Mouse (Mus musculus): ENCODE data around the gene Zfp954. TPM values are rescaled to one million over a fixed set of nuclear protein-coding genes. Genes with fewer than 3 reads are reported as not detected.

The Zfp954 gene
- polyA plus RNA-seq, 1 experiment from 2014 or later = 13.8 TPM

Other genes with a start within 250 kb of the Zfp954 start
- gene Aurkc, start 126.2 kb downstream of the Zfp954 start, polyA plus RNA-seq (2015; fragmentation: Nextera tagmentation; extraction: Ambion mirVana) = not detected in 2 replicates
- gene Zfp773, start 15.3 kb upstream of the Zfp954 start, polyA plus RNA-seq (2015; fragmentation: Nextera tagmentation; extraction: Ambion mirVana) = 1.7 and 2.0 TPM in 2 replicates
- gene Zfp418, start 49.8 kb upstream of the Zfp954 start, polyA plus RNA-seq (2015; fragmentation: Nextera tagmentation; extraction: Ambion mirVana) = 2.9 and 3.2 TPM in 2 replicates
- gene Zfp772, start 88.5 kb upstream of the Zfp954 start, polyA plus RNA-seq (2015; fragmentation: Nextera tagmentation; extraction: Ambion mirVana) = 7.3 and 8.0 TPM in 2 replicates
- gene Vmn2r29, start 125.8 kb upstream of the Zfp954 start, polyA plus RNA-seq (2015; fragmentation: Nextera tagmentation; extraction: Ambion mirVana) = 0.40 and 0.58 TPM in 2 replicates
- gene Gm45844, start 156.8 kb upstream of the Zfp954 start, polyA plus RNA-seq (2015; fragmentation: Nextera tagmentation; extraction: Ambion mirVana) = 2.9 TPM in 2 replicates
- 50.2 and 51.0 TPM in 2 replicates for gene Clcn4, start 179.4 kb upstream of the Zfp954 start, polyA plus RNA-seq (2015; fragmentation: Nextera tagmentation; extraction: Ambion mirVana)
- gene Vmn2r30, start 216.1 kb upstream of the Zfp954 start, polyA plus RNA-seq (2015; fragmentation: Nextera tagmentation; extraction: Ambion mirVana) = not detected in 2 replicates